Mouse (Mus musculus): ENCODE data around the gene Ccdc61.

Gene Ccdc61

GRCm38 (mm10) chr7:18910241-18910831, at the start of gene Ccdc61:
Ccdc61 (minus strand) TSS chr7:18910415.
- peak; percentile 100 for DNase-seq

- peak; percentile 36 for DNase-seq
Measured at GRCm38 (mm10) chr7:18959446-18959845, 49.2 kb upstream of the Ccdc61 start.

- no peak for DNase-seq
Measured at GRCm38 (mm10) chr7:18958384-18958766, 48.2 kb upstream of the Ccdc61 start.

- DNase-seq, result peak; percentile 82
Measured at GRCm38 (mm10) chr7:18957569-18958383, 47.6 kb upstream of the Ccdc61 start.

GRCm38 (mm10) chr7:18951397-18951796, 41.2 kb upstream of the Ccdc61 start:
- peak; percentile 62 for DNase-seq

GRCm38 (mm10) chr7:18950523-18951315, 40.5 kb upstream of the Ccdc61 start:
- peak; percentile 57 for DNase-seq

- peak; percentile 89 for DNase-seq
Measured at GRCm38 (mm10) chr7:18949781-18950522, 39.7 kb upstream of the Ccdc61 start.

- no peak for DNase-seq
Measured at GRCm38 (mm10) chr7:18948151-18948550, 37.9 kb upstream of the Ccdc61 start.

- DNase-seq, result no peak
Measured at GRCm38 (mm10) chr7:18942815-18943214, 32.6 kb upstream of the Ccdc61 start.

- DNase-seq, result peak; percentile 73
Measured at GRCm38 (mm10) chr7:18942376-18942775, 32.2 kb upstream of the Ccdc61 start.

GRCm38 (mm10) chr7:18927759-18928158, 17.5 kb upstream of the Ccdc61 start:
- no peak for DNase-seq

- no peak for DNase-seq
Measured at GRCm38 (mm10) chr7:18926911-18927310, 16.7 kb upstream of the Ccdc61 start.

- peak; percentile 62 for DNase-seq
Measured at GRCm38 (mm10) chr7:18926041-18926790, 16.0 kb upstream of the Ccdc61 start.

- DNase-seq, result peak; percentile 95
Measured at GRCm38 (mm10) chr7:18925162-18925938, 15.1 kb upstream of the Ccdc61 start, which contains the start of gene Nova2. Nova2 (plus strand) TSS chr7:18925888.

GRCm38 (mm10) chr7:18924321-18924720, 14.1 kb upstream of the Ccdc61 start:
- DNase-seq, result peak; percentile 23

- peak; percentile 66 for DNase-seq
Measured at GRCm38 (mm10) chr7:18923711-18924191, 13.5 kb upstream of the Ccdc61 start.

- no peak for DNase-seq
Measured at GRCm38 (mm10) chr7:18923267-18923666, 13.1 kb upstream of the Ccdc61 start.

- DNase-seq, result peak; percentile 53
Measured at GRCm38 (mm10) chr7:18922807-18923206, 12.6 kb upstream of the Ccdc61 start.

- peak; percentile 60 for DNase-seq
Measured at GRCm38 (mm10) chr7:18921069-18921468, 10.9 kb upstream of the Ccdc61 start.

GRCm38 (mm10) chr7:18917931-18918330, 7.7 kb upstream of the Ccdc61 start:
- no peak for DNase-seq

GRCm38 (mm10) chr7:18916254-18916653, 6.0 kb upstream of the Ccdc61 start:
- no peak for DNase-seq

Measured in retina, postnatal 1 day (tissue).